Mouse (Mus musculus) thymus, adult 2 months (tissue): ENCODE results near the gene Rrad. TPM values are rescaled to one million over a fixed set of nuclear protein-coding genes. Genes with fewer than 3 reads are reported as not detected.

Experiments
- DNase-seq: peaks from one replicate; pipeline ENCODE4 v3.0.0; 2021
- H3K27ac ChIP-seq: fragments of 200-500 bp; 2 replicates; pipeline ENCODE4 v1.5.1; 2012; ENCODE audit warnings: low read length, control low read depth; ENCODE audit not compliant: control insufficient read depth, insufficient read depth
- H3K27me3 ChIP-seq: fragments of 200-500 bp; 2 replicates; pipeline ENCODE4 v1.6.1; 2012; ENCODE audit warnings: mild to moderate bottlenecking, low read length, moderate library complexity, mixed read lengths; ENCODE audit not compliant: control insufficient read depth, insufficient read depth
- H3K36me3 ChIP-seq: fragments of 200-500 bp; 2 replicates; pipeline ENCODE4 v1.6.1; 2012; ENCODE audit warnings: mild to moderate bottlenecking, low read length, moderate library complexity; ENCODE audit not compliant: control insufficient read depth, insufficient read depth
- H3K4me1 ChIP-seq: fragments of 200-500 bp; replicated peaks from 2 replicates; pipeline ENCODE4 v1.6.1; 2012; ENCODE audit warnings: low read length; ENCODE audit not compliant: control insufficient read depth, insufficient read depth
- H3K4me3 ChIP-seq: fragments of 200-500 bp; 2 replicates; pipeline ENCODE4 v1.5.1; 2012; ENCODE audit warnings: mild to moderate bottlenecking, low read length, control low read depth, moderate library complexity; ENCODE audit not compliant: control insufficient read depth, insufficient read depth
- CTCF ChIP-seq: fragments of 200-500 bp; IDR thresholded peaks from 2 replicates; pipeline ENCODE4 v1.5.1; 2012; ENCODE audit warnings: mild to moderate bottlenecking, control low read depth, low read length, moderate library complexity, borderline replicate concordance; ENCODE audit not compliant: control insufficient read depth, poor library complexity, insufficient read depth; ENCODE audit errors: extremely low read depth
- POLR2A ChIP-seq: fragments of 200-500 bp; IDR thresholded peaks from 2 replicates; pipeline ENCODE4 v1.6.1; 2012; ENCODE audit warnings: mild to moderate bottlenecking, low read length, control low read depth, moderate library complexity; ENCODE audit not compliant: control insufficient read depth, poor library complexity, insufficient read depth; ENCODE audit errors: extremely low read depth
- WGBS: fragments of 180-500 bp; shearing (Covaris S2); methylation state at CpG from one replicate; pipeline ENCODE4 v1.1.7; 2018; 5-methylcytosine and 5-hydroxymethylcytosine counted together
- polyA plus RNA-seq: library from polyadenylated mRNA; depleted of rRNA; stranded (reverse); fragments of >200 nt; gene quantifications from 2 replicates; pipeline ENCODE4 v1.2.3, GENCODE M21; 2012

The Rrad gene
- polyA plus RNA-seq, 1 experiment: 36.1 TPM

- TF ChIP-seq POLR2A: no peak
- TF ChIP-seq CTCF: no peak
- no peaks in the 10 kb centered on the region for H3K27me3 ChIP-seq
- DNase-seq: no peak
- peaks cover 6% of the 10 kb centered on the region for H3K4me1 ChIP-seq
- H3K27ac ChIP-seq: no peak overlapping the region
- no peaks in the 10 kb centered on the region for H3K36me3 ChIP-seq
- WGBS: 85% methylated on average over 5 of the region's 5 CpGs
- no peak overlapping the region for H3K4me3 ChIP-seq
Observed at GRCm38 (mm10) chr8:104620765-104621164, 10.4 kb downstream of the Rrad start.

- H3K4me1 ChIP-seq: no peaks in the 10 kb centered on the region
- no peak overlapping the region for H3K27ac ChIP-seq
- DNase-seq: no peak
Observed at GRCm38 (mm10) chr8:104613119-104613518, 18.0 kb downstream of the Rrad start.

GRCm38 (mm10) chr8:104611613-104612012, 19.5 kb downstream of the Rrad start:
- Histone ChIP-seq H3K36me3 (no peaks in the 10 kb centered on the region), H3K27ac (no peak overlapping the region), H3K27me3 (no peaks in the 10 kb centered on the region), H3K4me1 (no peaks in the 10 kb centered on the region), H3K4me3 (no peak overlapping the region)
- TF ChIP-seq CTCF: no peak
- TF ChIP-seq POLR2A: no peak
- DNase-seq: no peak
- 88% methylated on average over 4 of the region's 4 CpGs for WGBS

More at GRCm38 (mm10) chr8:104613119-104613518, 18.0 kb downstream of the Rrad start:
- Histone ChIP-seq H3K27me3 (no peaks in the 10 kb centered on the region), H3K36me3 (no peaks in the 10 kb centered on the region), H3K4me3 (no peak overlapping the region)
- no peak for TF ChIP-seq POLR2A
- no peak for TF ChIP-seq CTCF
- 84% methylated on average over 4 of the region's 4 CpGs for WGBS

GRCm38 (mm10) chr8:104610185-104610766, 20.9 kb downstream of the Rrad start:
- Histone ChIP-seq H3K4me1 (no peaks in the 10 kb centered on the region), H3K4me3 (no peak overlapping the region), H3K27me3 (no peaks in the 10 kb centered on the region), H3K27ac (no peak overlapping the region), H3K36me3 (no peaks in the 10 kb centered on the region)
- no peak for DNase-seq
- 93% methylated on average over 12 of the region's 12 CpGs for WGBS
- TF ChIP-seq CTCF: no peak
- no peak for TF ChIP-seq POLR2A

GRCm38 (mm10) chr8:104609222-104609621, 21.9 kb downstream of the Rrad start:
- WGBS: 82% methylated on average over 8 of the region's 8 CpGs
- DNase-seq: no peak
- H3K27me3 ChIP-seq: no peaks in the 10 kb centered on the region
- no peaks in the 10 kb centered on the region for H3K36me3 ChIP-seq
- H3K4me3 ChIP-seq: no peak overlapping the region
- no peak for TF ChIP-seq POLR2A
- TF ChIP-seq CTCF: no peak
- no peak overlapping the region for H3K27ac ChIP-seq
- no peaks in the 10 kb centered on the region for H3K4me1 ChIP-seq

- TF ChIP-seq CTCF: no peak
- TF ChIP-seq POLR2A: no peak
- Histone ChIP-seq H3K27me3 (no peaks in the 10 kb centered on the region), H3K27ac (no peak overlapping the region), H3K36me3 (no peaks in the 10 kb centered on the region), H3K4me1 (no peaks in the 10 kb centered on the region), H3K4me3 (no peak overlapping the region)
- DNase-seq: no peak
- 79% methylated on average over 2 of the region's 2 CpGs for WGBS
Observed at GRCm38 (mm10) chr8:104607944-104608343, 23.2 kb downstream of the Rrad start.

GRCm38 (mm10) chr8:104606329-104606728, 24.8 kb downstream of the Rrad start:
- Histone ChIP-seq H3K4me1 (no peaks in the 10 kb centered on the region), H3K27me3 (no peaks in the 10 kb centered on the region; the same call in 1 of the 2 replicates), H3K27ac (no peak overlapping the region), H3K4me3 (no peak overlapping the region), H3K36me3 (no peaks in the 10 kb centered on the region)
- no peak for DNase-seq
- TF ChIP-seq CTCF (no peak), POLR2A (no peak)
- 60% methylated on average over 6 of the region's 6 CpGs for WGBS
